Mouse (Mus musculus) splenic B cell, adult 2 months (primary cell): ENCODE results near the gene Magi2.

Experiments
- DNase-seq: peaks from one replicate; pipeline ENCODE4 v3.0.0-alpha.2; 2011; ENCODE audit warnings: low read depth, low spot score
- H3K27me3 ChIP-seq: 2 replicates; pipeline ENCODE4 v1.6.1; 2012; ENCODE audit warnings: mild to moderate bottlenecking, low read length, moderate library complexity, mixed read lengths; ENCODE audit not compliant: control insufficient read depth, poor library complexity, insufficient read depth, severe bottlenecking
- H3K36me3 ChIP-seq: 2 replicates; pipeline ENCODE4 v1.6.1; 2012; ENCODE audit warnings: mild to moderate bottlenecking, low read length, moderate library complexity, mixed read lengths; ENCODE audit not compliant: control insufficient read depth, poor library complexity, insufficient read depth, severe bottlenecking

The Magi2 gene

DNA sequence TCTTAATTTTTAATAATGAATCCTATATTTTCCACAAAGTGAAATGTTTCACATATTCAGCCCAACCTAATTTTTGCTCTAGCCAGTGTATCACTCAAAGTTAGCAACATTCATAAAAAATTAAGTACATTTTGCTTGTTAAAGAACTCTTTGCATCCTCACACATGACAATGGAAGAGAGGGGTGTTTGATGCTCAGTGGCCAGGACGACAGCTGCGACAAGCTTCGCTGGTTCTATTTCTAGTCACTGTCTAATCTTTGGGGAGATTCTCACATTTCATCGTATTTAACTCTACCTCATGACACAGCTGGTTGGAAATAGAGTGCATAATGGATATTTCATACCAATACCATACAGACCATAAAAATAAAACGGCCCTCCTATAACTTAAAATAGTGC is 1379.7 kb downstream of the Magi2 start:
- Histone ChIP-seq H3K36me3 (no peaks in the 10 kb centered on the region), H3K27me3 (no peaks in the 10 kb centered on the region)
- no peak for DNase-seq

DNA sequence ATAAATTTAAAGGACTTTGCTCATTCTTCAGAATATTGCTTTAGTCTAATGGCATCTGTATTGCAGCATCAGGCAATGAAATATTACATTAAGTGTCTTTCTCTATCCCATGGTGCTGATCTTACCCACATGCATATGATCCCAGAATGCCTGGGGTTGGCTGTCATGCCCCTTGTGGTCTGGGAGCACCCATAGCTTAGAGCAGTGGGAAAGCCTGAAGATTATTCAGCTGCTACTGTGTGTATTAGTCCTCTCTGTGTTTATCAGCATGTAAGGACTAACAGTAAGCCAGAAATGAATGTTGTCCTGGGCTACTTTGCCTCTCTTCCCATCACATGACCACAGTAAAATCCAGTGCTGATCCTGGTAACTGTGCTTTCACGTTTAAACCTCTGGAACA is 1380.7 kb downstream of the Magi2 start:
- Histone ChIP-seq H3K36me3 (no peaks in the 10 kb centered on the region), H3K27me3 (no peaks in the 10 kb centered on the region)
- no peak for DNase-seq

DNA sequence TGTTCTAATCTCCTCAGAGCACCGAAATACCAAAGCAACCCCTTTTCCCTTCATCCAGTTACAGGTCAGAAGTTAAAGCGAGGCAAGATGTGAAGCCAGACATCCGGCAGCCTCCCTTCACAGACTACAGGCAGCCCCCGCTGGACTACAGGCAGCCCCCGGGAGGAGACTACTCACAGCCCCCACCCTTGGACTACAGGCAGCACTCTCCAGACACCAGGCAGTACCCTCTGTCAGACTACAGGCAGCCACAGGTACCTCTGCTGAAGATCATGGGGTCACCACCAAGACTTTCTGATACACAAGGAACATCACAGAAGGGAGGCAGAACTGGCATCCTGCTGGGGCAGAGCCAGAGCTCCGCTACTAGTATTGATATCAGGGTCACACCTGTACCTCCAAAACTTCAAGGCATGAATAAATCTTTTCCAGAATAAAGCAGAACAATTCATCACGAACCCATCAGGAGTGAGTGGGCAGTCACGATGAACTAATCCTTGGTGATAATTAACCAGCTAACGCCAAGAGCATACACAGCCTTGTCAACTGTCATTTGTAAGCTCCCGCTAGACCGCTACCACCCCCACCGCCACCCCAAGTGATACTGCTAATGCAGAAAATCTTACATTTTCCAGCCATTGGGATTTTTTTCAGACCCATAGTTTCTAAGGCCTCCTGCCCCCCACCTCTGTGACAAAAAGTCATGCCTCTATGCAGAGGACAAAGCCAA is 1382.5 kb downstream of the Magi2 start:
- DNase-seq = no peak
- H3K36me3 ChIP-seq = no peaks in the 10 kb centered on the region
- no peaks in the 10 kb centered on the region for H3K27me3 ChIP-seq

DNA sequence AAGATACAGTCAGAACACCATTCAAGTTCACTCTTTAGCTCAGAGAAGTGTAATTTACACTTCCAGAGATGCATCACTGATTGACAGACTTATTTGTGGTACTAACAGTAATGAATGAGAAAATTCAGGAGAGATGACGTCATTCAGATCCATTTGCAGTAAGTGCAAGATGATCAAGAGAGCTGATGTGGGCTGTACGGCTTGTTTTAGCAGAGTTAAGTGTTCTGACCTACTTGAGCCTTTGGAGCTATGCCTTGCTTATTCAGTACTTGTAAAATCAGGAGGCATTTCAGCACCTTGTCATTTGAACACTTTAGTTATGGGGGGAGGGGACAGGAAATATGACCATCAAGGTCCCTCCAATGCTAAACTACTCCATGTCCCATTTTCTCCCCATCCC is 1383.8 kb downstream of the Magi2 start:
- H3K27me3 ChIP-seq = no peaks in the 10 kb centered on the region
- H3K36me3 ChIP-seq = no peaks in the 10 kb centered on the region
- no peak for DNase-seq

DNA sequence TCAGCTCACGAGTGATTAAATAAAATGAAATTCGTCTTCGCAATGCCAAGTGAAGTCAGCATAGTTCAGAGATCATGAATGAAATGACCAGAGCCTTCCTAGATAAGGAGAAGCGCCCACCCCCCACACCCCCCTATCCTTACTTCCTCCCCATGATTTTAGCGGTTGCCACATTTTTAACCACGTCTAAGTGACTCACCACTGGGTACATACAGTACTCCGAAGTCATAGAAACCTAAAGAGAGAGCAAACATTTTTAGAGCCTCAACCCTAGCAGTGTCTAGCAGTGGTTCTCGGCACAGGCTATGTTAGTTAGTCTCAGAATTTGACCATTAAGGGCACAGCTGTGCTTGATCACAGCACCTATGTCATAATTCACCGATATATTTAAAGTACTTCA is 1385.8 kb downstream of the Magi2 start:
- no peak for DNase-seq
- Histone ChIP-seq H3K27me3 (no peaks in the 10 kb centered on the region), H3K36me3 (no peaks in the 10 kb centered on the region)

DNA sequence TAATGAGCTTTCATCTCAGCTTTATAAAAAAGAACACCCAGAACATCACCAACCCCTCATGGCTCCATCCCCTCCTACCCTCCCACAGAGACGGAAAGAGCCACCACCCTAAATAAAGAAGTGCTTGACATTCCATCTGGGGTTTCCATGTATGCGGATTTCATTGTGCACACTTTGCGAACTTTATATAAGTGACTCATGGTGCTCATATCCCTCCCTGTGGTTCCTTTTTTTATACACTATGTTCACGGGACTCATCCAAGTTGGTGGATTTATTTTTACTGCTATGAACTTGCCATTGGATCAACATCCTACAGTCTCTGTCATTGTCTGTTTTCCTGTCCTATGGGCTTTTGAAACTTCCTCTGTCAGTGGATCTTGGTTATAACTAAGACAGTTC is 1388.1 kb downstream of the Magi2 start:
- no peaks in the 10 kb centered on the region for H3K36me3 ChIP-seq
- H3K27me3 ChIP-seq = no peaks in the 10 kb centered on the region

DNA sequence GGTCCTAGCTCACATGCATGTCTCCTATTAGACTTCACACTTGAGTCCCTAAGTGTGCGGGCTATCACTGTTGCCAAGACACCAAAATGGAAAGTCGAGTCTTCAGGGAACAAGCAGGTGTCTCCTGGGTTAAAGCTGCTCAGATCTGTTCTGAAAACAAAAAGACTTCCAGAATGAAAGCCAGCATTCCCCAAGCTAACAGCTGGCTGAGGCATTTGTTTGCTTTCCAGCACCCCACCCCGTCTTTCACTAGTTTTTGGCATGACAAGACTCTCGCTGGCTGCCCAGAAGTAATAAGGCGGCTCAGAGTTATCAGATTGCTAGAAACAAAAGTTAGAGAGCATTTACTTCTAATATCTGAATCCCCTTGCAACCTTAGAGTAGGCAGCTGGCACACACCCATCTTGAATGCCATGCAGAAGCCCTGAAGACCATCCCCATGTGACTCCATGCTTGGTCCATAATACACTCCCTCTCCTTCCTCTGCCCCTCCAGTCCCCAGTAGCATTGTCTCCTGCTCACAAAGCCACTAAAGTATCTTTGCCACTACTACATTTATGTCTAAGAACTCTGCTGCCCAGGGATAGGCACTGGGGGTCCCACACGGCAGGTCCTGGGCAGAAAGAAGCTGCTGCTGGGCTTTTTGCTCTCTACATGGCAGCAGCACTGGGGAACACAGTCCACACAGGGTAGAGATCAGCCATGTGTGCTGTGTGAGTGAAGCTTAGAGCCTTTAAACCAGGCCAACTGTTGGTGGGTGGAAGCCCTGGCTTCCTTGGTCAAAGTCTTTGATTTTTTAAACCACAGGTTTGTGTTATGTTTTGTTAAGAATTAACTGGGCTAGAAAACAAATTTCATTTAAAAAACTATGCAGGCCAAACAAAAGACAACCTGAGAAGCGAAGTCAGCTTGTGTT is 1394.0 kb downstream of the Magi2 start:
- no peak for DNase-seq
- no peaks in the 10 kb centered on the region for H3K36me3 ChIP-seq
- H3K27me3 ChIP-seq = no peaks in the 10 kb centered on the region

More for the DNA sequence above, 1388.1 kb downstream of the Magi2 start:
- DNase-seq = no peak

DNA sequence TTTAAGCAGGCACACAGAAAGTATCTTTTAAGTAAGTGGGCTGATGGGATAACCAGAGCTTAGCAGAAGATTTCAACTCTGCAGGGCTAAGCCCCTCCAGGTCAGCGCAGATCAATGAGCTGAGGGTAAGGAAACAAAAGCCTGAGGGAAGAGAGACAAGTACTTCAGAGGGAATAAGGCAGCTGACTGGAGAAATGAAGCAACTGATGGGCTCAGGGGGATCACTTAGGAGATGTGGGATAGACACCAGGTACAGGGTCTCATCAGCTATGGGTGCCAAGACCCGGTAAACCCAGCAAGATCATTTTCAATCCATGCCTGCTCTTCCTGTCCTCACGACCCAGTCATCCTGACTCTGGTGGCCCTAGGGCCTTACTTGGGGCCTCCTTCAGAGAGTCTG is 1395.6 kb downstream of the Magi2 start:
- H3K36me3 ChIP-seq = no peaks in the 10 kb centered on the region
- no peaks in the 10 kb centered on the region for H3K27me3 ChIP-seq
- DNase-seq = no peak

DNA sequence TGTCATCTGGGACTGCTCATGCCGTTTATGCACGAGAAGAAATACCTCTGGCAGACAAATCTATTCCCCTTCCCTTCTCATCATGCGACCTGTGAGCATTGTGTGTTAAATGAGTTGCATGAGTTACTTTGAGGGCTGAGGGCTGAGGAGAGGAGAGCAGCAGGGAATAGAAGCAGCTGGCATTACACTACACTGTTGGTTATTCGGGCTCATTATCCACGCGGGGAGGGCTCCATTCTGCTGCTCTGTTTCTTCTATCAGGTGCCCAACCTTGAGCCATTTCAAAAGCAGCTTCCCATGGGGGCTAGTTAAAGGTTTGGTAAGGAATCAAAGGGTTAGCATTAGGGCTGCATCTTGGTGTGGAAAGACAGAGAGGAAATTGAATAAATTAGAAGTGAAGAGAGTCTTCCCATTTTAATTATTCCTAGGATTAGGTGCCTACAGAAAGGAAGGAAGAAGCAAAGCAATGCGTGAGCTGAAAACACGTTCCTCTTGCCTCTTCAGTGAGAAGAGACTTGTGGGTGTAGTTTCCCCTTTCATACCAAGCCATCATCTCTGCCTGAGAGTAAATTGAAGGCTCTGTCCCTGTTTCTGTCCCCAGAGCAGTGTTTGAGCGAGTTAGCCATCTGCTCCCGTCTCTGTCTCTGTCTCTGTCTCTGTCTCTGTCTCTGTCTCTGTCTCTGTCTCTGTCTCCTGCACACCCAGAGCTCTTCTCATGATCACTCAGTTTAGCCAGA is 1396.2 kb downstream of the Magi2 start:
- Histone ChIP-seq H3K27me3 (no peaks in the 10 kb centered on the region), H3K36me3 (no peaks in the 10 kb centered on the region)
- DNase-seq = no peak

DNA sequence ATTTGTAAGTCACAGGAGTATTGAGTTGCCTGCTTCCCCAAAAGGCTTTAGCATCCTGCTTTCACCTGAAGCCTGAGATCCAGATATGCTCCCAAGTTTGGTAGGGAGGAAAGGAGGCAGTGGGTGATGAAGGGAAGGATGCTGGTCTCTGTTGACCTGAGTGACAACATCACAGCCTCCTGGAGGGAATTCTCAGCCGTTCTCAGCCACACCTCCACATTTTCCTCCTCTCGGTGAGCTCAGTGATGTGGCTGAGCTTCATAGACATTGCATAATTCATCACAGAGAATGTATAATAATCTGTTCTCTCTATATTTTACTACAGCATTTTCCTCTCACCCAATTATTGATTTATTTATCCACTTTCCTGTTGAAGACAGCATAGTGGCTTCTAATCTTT is 1398.3 kb downstream of the Magi2 start:
- H3K27me3 ChIP-seq = no peaks in the 10 kb centered on the region
- DNase-seq = no peak
- no peaks in the 10 kb centered on the region for H3K36me3 ChIP-seq

DNA sequence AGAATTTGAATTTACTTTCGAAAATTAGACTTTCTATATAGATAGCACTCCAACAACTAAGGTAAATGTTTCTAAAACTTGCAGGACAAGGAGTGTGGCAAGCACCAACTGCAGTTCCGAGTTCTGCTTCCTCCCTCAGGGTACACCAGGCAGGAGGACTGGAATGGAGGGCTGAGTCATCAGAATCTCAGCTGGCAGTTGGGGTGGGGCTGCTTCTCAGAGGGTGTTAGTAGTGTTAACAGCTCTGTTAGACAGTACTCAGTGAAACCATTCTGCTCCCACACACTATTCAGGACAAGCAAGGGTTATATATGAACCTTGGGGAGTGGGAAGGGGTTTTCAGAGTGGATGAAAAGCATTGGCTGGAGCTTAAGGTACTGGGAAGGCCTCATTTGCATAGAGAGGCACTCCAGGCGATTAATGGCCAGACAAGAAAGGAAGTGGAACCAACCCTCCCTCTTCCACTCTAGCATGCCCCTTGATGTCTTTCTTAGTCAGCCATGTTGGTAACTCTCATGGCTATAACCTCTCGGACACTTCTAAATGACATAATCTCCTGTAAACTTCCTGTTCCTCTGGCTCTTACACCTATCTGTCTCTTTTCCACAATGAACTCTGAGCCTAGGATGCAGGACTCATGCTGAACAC is 1402.2 kb downstream of the Magi2 start:
- Histone ChIP-seq H3K27me3 (no peaks in the 10 kb centered on the region), H3K36me3 (no peaks in the 10 kb centered on the region)
- no peak for DNase-seq

DNA sequence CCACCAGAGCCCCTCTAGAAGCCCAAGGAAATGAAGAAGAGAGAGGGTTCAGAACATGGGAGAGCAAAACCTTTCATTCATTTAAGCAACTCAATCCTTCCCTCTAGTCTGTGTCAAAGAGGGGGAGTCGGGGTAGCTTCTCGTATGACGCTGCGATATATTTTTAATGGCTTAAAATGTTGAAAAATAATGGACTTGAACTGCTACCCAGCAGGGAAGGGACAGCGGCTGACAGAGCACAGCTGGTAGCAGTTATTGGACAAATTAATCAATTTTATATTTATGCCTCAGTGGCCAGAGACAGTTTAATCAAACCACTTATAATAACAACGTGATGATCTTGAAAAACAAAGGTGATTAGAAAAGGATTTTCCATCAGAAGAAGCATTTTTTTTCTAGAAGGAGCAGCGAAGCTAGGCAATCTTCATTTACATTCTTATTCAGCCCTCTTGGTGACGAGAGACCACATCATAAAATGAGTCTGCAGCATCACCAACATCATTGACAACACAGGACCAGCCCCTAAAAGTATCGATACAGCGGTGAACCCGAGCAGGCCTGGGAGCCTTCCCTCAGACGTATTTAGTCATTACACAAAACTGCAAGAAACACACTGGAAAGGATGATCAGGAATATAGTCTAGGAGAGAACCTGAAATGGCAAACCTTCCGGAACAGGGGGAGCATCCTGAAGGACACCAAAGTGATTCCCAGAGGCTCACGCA is 1407.4 kb downstream of the Magi2 start:
- no peak for DNase-seq
- Histone ChIP-seq H3K27me3 (no peaks in the 10 kb centered on the region), H3K36me3 (no peaks in the 10 kb centered on the region)

DNA sequence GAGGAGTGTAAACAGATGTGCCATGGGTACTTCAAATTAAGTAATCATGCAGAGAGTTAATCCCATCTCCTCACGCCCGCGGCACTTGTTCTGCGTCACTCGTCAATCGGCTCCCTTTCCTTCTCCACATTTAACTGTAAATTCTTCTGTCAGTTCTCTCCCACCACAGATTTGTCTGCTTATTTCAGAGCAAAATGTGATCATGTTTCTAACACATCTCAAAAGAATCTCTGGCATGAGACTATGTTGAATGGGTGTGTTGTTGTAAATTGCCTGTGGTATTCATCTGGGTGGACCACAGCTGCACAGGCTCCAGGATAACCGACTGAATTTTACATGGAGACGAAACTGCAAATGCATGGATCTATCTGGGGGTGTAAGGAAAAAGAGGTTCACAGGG is 1408.0 kb downstream of the Magi2 start:
- Histone ChIP-seq H3K27me3 (no peaks in the 10 kb centered on the region), H3K36me3 (no peaks in the 10 kb centered on the region)
- DNase-seq = no peak
